Mouse (Mus musculus) heart, embryonic 14.5 days (tissue): Measurements from ENCODE around the gene Csrnp2. TPM values are rescaled to one million over a fixed set of nuclear protein-coding genes. Genes with fewer than 3 reads are reported as not detected.
"Not testable (repeated sequence)": the region's sequence is repeated elsewhere in the genome, so short reads cannot be mapped to it uniquely, and the experiment has no call there.

ENCODE experiments used
- ATAC-seq: fragments of 200-750 bp; cut with Nextera tagmentation; 2 replicates; pipeline ENCODE4 v1.8.0; 2017; ENCODE audit warnings: low read depth, moderate TSS enrichment; ENCODE audit not compliant: insufficient number of reproducible peaks, insufficient read depth, low FRiP score
- H3K27ac ChIP-seq, 2 experiments: fragments of 200-500 bp in 1 of 2; fragments of 300-500 bp in 1 of 2; sonication (generic) in 1 of 2; replicated peaks in 1 of 2; 2 replicates each; pipeline ENCODE4 v1.5.1; 2012 to 2014; ENCODE audit warnings: low read depth in 2 of 2, low read length in 2 of 2, control low read depth in 1 of 2, mild to moderate bottlenecking in 1 of 2, mixed read lengths in 1 of 2; ENCODE audit not compliant: control insufficient read depth in 1 of 2, insufficient read depth in 1 of 2
- H3K27me3 ChIP-seq: fragments of 300-500 bp; sonication (generic); 2 replicates; pipeline ENCODE4 v1.6.1; 2014; ENCODE audit warnings: mild to moderate bottlenecking, low read length, control low read depth; ENCODE audit not compliant: control insufficient read depth, insufficient read depth
- H3K36me3 ChIP-seq: fragments of 300-500 bp; sonication (generic); 2 replicates; pipeline ENCODE4 v1.6.1; 2014; ENCODE audit warnings: mild to moderate bottlenecking, control low read depth, low read length, mixed read lengths; ENCODE audit not compliant: control insufficient read depth, insufficient read depth
- H3K4me1 ChIP-seq, 2 experiments: fragments of 200-500 bp in 1 of 2; fragments of 300-500 bp in 1 of 2; sonication (generic) in 1 of 2; 2 replicates each; pipeline ENCODE4 v1.6.1; 2012 to 2014; ENCODE audit warnings: low read length in 2 of 2, control low read depth in 1 of 2, mixed read lengths in 1 of 2; ENCODE audit not compliant: control insufficient read depth in 2 of 2, insufficient read depth in 2 of 2
- H3K4me2 ChIP-seq: fragments of 300-500 bp; sonication (generic); 2 replicates; pipeline ENCODE4 v1.6.1; 2014; ENCODE audit warnings: mild to moderate bottlenecking, low read length
- H3K4me3 ChIP-seq, 2 experiments: fragments of 200-500 bp in 1 of 2; fragments of 300-500 bp in 1 of 2; sonication (generic) in 1 of 2; 2 replicates each; pipeline ENCODE4 v1.5.1; 2012 to 2014; ENCODE audit warnings: low read length in 2 of 2, mild to moderate bottlenecking in 2 of 2, control low read depth in 1 of 2, low read depth in 1 of 2, moderate library complexity in 1 of 2; ENCODE audit not compliant: control insufficient read depth in 1 of 2, insufficient read depth in 1 of 2
- H3K9ac ChIP-seq: fragments of 300-500 bp; sonication (generic); 2 replicates; pipeline ENCODE4 v1.6.1; 2014; ENCODE audit warnings: mild to moderate bottlenecking, low read length
- H3K9me3 ChIP-seq: fragments of 300-500 bp; sonication (generic); 2 replicates; pipeline ENCODE4 v1.6.1; 2016; ENCODE audit warnings: low read length, control low read depth; ENCODE audit not compliant: control insufficient read depth
- WGBS: fragments of 180-500 bp; shearing (Covaris S2); extraction: QIAGEN DNeasy Blood & Tissue Kit; methylation state at CpG from one replicate; pipeline ENCODE4 v1.1.7; 2014; 5-methylcytosine and 5-hydroxymethylcytosine counted together
- polyA plus RNA-seq: library from polyadenylated mRNA; unstranded; fragments of >200 nt; fragmentation: Nextera tagmentation; extraction: Ambion mirVana; gene quantifications from 2 replicates; pipeline ENCODE4 v1.2.1, GENCODE M21; 2014

Csrnp2 gene
- 7.8 and 8.1 TPM in 2 replicates for polyA plus RNA-seq

- under 1% methylated on average over 39 of the region's 40 CpGs for WGBS
- Histone ChIP-seq H3K27me3 (no peaks in the 10 kb centered on the region), H3K4me1 (peaks cover 16 to 38% of the 10 kb centered on the region in 2 experiments), H3K9ac (peak within 1 kb of the TSS; percentile 90), H3K4me2 (peak within 1 kb of the TSS; percentile 75), H3K36me3 (no peaks in the 10 kb centered on the region), H3K9me3 (no peaks in the 10 kb centered on the region), H3K27ac (peak within 1 kb of the TSS; percentile 80 to 85), H3K4me3 (peak within 1 kb of the TSS; percentile 63 to 92)
- peak; percentile 95 for ATAC-seq
Observed at GRCm38 (mm10) chr15:100495102-100495501, at the start of gene Csrnp2. TSS of gene Csrnp2 (minus strand) at chr15:100495488.

GRCm38 (mm10) chr15:100543651-100544030 lies 48.4 kb upstream of the Csrnp2 start:
- not testable (repeated sequence) for H3K4me1 ChIP-seq, H3K9ac ChIP-seq, H3K4me2 ChIP-seq, H3K4me3 ChIP-seq, H3K27ac ChIP-seq, H3K9me3 ChIP-seq, ATAC-seq, H3K27me3 ChIP-seq
- H3K36me3 ChIP-seq, result peaks cover 12% of the 10 kb centered on the region
- WGBS, result 94% methylated on average over 14 of the region's 14 CpGs

GRCm38 (mm10) chr15:100542876-100543650 lies 47.8 kb upstream of the Csrnp2 start:
- not testable (repeated sequence) for ATAC-seq, H3K4me1 ChIP-seq, H3K27ac ChIP-seq, H3K9me3 ChIP-seq, H3K4me3 ChIP-seq, H3K36me3 ChIP-seq, H3K9ac ChIP-seq, H3K27me3 ChIP-seq, H3K4me2 ChIP-seq
- 96% methylated on average over 26 of the region's 28 CpGs for WGBS

- no peak overlapping the region for H3K4me3 ChIP-seq
- peaks cover 0 to 4% of the 10 kb centered on the region in 2 experiments; a peak in 1 of 4 replicates for H3K4me1 ChIP-seq
- H3K4me2 ChIP-seq, result no peak overlapping the region
- no peaks in the 10 kb centered on the region for H3K9me3 ChIP-seq
- WGBS, result 89% methylated on average over 4 of the region's 4 CpGs
- ATAC-seq, result no peak
- no peak overlapping the region for H3K9ac ChIP-seq
- H3K27ac ChIP-seq, result no peak overlapping the region
- H3K36me3 ChIP-seq, result peaks cover 6% of the 10 kb centered on the region; the same call in 1 of the 2 replicates
- no peaks in the 10 kb centered on the region for H3K27me3 ChIP-seq
Observed at GRCm38 (mm10) chr15:100541426-100541825, 46.1 kb upstream of the Csrnp2 start.

- H3K4me1 ChIP-seq, H3K27me3 ChIP-seq, ATAC-seq, H3K27ac ChIP-seq, H3K9ac ChIP-seq, H3K36me3 ChIP-seq, H3K4me3 ChIP-seq, H3K4me2 ChIP-seq, H3K9me3 ChIP-seq: not testable (repeated sequence)
- WGBS, result 33% methylated on average over 1 of the region's 1 CpGs
Observed at GRCm38 (mm10) chr15:100541001-100541400, 45.7 kb upstream of the Csrnp2 start.

GRCm38 (mm10) chr15:100539411-100539810 lies 44.1 kb upstream of the Csrnp2 start:
- peaks cover 0 to 4% of the 10 kb centered on the region in 2 experiments; a peak in 1 of 4 replicates for H3K4me1 ChIP-seq
- H3K9me3 ChIP-seq, result no peaks in the 10 kb centered on the region
- H3K4me2 ChIP-seq, result no peak overlapping the region
- H3K4me3 ChIP-seq, result no peak overlapping the region
- WGBS, result 89% methylated on average over 9 of the region's 9 CpGs
- no peak overlapping the region for H3K27ac ChIP-seq
- no peak for ATAC-seq
- no peaks in the 10 kb centered on the region for H3K27me3 ChIP-seq
- H3K36me3 ChIP-seq, result peaks cover 10% of the 10 kb centered on the region; the same call in 1 of the 2 replicates
- no peak overlapping the region for H3K9ac ChIP-seq

GRCm38 (mm10) chr15:100537913-100538312 lies 42.6 kb upstream of the Csrnp2 start:
- H3K27ac ChIP-seq, result no peak overlapping the region
- 83% methylated on average over 6 of the region's 6 CpGs for WGBS
- no peak for ATAC-seq
- peaks cover 0 to 4% of the 10 kb centered on the region in 2 experiments; a peak in 1 of 4 replicates for H3K4me1 ChIP-seq
- no peak overlapping the region for H3K4me2 ChIP-seq
- H3K27me3 ChIP-seq, result no peaks in the 10 kb centered on the region
- no peak overlapping the region for H3K4me3 ChIP-seq
- no peak overlapping the region for H3K9ac ChIP-seq
- peaks cover 10% of the 10 kb centered on the region; the same call in 1 of the 2 replicates for H3K36me3 ChIP-seq
- H3K9me3 ChIP-seq, result no peaks in the 10 kb centered on the region
